Mouse (Mus musculus) neural tube, embryonic 14.5 days (tissue): ENCODE data around the gene Gm26938. TPM values are rescaled to one million over a fixed set of nuclear protein-coding genes. Genes with fewer than 3 reads are reported as not detected.

Source experiments
- ATAC-seq: fragments of 200-750 bp; cut with Nextera tagmentation; 2 replicates; pipeline ENCODE4 v1.8.0; 2017; ENCODE audit warnings: low read depth, mild to moderate bottlenecking, moderate TSS enrichment, moderate library complexity
- H3K27ac ChIP-seq: fragments of 300-500 bp; sonication (generic); 2 replicates; pipeline ENCODE4 v1.5.1; 2014; ENCODE audit warnings: low read depth, mild to moderate bottlenecking, control low read depth, low read length, moderate library complexity, mixed read lengths
- H3K27me3 ChIP-seq: fragments of 300-500 bp; sonication (generic); 2 replicates; pipeline ENCODE4 v1.6.1; 2014; ENCODE audit warnings: low read length; ENCODE audit not compliant: control insufficient read depth, insufficient read depth
- H3K36me3 ChIP-seq: fragments of 300-500 bp; sonication (generic); 2 replicates; pipeline ENCODE4 v1.6.1; 2014; ENCODE audit warnings: low read length, mixed read lengths; ENCODE audit not compliant: control insufficient read depth, insufficient read depth
- H3K4me1 ChIP-seq: fragments of 300-500 bp; sonication (generic); 2 replicates; pipeline ENCODE4 v1.6.1; 2014; ENCODE audit warnings: low read length; ENCODE audit not compliant: control insufficient read depth, insufficient read depth
- H3K4me2 ChIP-seq: fragments of 300-500 bp; sonication (generic); 2 replicates; pipeline ENCODE4 v1.6.1; 2014; ENCODE audit warnings: mild to moderate bottlenecking, low read depth, low read length, control low read depth
- H3K4me3 ChIP-seq: fragments of 300-500 bp; sonication (generic); 2 replicates; pipeline ENCODE4 v1.5.1; 2014; ENCODE audit warnings: low read depth, low read length, control low read depth, mixed read lengths
- H3K9ac ChIP-seq: fragments of 300-500 bp; sonication (generic); replicated peaks from 2 replicates; pipeline ENCODE4 v1.6.1; 2014; ENCODE audit warnings: low read depth, mild to moderate bottlenecking, control low read depth, low read length, mixed read lengths
- H3K9me3 ChIP-seq: fragments of 300-500 bp; sonication (generic); 2 replicates; pipeline ENCODE4 v1.6.1; 2016; ENCODE audit warnings: low read length; ENCODE audit not compliant: control insufficient read depth
- WGBS: fragments of 180-500 bp; shearing (Covaris S2); extraction: QIAGEN DNeasy Blood & Tissue Kit; methylation state at CpG from one replicate; pipeline ENCODE4 v1.1.7; 2014; 5-methylcytosine and 5-hydroxymethylcytosine counted together
- polyA plus RNA-seq: library from polyadenylated mRNA; unstranded; fragments of >200 nt; fragmentation: Nextera tagmentation; extraction: Ambion mirVana; gene quantifications from 2 replicates; pipeline ENCODE4 v1.2.1, GENCODE M21; 2014

Gene Gm26938
- polyA plus RNA-seq, 1 experiment from 2014 or later = not detected

DNA sequence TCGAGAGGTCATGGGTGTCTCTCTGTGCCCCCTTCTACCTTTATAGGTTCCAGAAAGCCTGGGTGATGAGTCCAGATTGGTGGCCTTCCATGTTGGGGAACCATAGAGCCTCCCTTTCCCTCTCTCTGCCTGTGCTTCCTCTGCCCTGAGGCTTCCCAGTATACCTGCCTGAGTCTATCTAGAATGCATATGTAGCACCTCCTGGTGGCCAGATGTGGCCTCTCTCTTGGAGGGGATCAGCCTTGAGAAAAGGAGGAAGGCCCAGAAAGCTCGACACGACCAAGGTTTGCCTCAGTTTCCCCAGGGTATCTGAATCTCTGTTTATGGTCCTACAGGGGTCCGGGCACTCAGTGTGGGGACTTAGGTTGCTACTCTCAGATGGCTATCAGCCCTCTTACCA is 7.4 kb downstream of the Gm26938 start:
- Histone ChIP-seq H3K9ac (no peak overlapping the region), H3K4me1 (no peaks in the 10 kb centered on the region), H3K27me3 (no peaks in the 10 kb centered on the region; the same call in 1 of the 2 replicates), H3K27ac (no peak overlapping the region), H3K9me3 (no peaks in the 10 kb centered on the region), H3K36me3 (peaks cover 15% of the 10 kb centered on the region), H3K4me3 (no peak overlapping the region), H3K4me2 (no peak overlapping the region)
- no peak for ATAC-seq
- WGBS = 56% methylated on average over 4 of the region's 4 CpGs

DNA sequence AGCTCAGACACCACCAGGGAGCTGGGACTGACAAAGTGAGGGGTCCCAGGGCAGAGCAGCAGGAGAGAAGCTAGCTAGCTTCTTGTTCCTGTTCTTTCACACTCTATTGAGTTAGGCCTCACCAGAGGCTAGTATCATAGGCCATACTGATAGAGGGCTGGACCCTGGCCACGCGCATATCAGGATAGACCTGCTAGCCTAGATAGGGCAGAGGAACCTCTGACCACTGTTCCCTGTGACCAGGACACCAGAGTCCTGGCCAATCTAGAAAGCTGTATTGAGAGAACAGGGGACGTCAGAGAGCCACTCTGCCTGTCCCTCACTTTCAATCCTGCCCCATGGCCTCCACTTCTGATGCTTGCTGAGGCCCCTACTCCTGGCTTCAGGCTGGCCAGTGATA is 8.2 kb downstream of the Gm26938 start:
- H3K36me3 ChIP-seq = peaks cover 11% of the 10 kb centered on the region
- H3K4me1 ChIP-seq = no peaks in the 10 kb centered on the region
- H3K4me3 ChIP-seq = no peak overlapping the region
- no peak overlapping the region for H3K27ac ChIP-seq
- no peak overlapping the region for H3K4me2 ChIP-seq
- H3K27me3 ChIP-seq = no peaks in the 10 kb centered on the region; the same call in 1 of the 2 replicates
- 92% methylated on average over 3 of the region's 3 CpGs for WGBS
- no peak for ATAC-seq
- no peaks in the 10 kb centered on the region for H3K9me3 ChIP-seq
- no peak overlapping the region for H3K9ac ChIP-seq

DNA sequence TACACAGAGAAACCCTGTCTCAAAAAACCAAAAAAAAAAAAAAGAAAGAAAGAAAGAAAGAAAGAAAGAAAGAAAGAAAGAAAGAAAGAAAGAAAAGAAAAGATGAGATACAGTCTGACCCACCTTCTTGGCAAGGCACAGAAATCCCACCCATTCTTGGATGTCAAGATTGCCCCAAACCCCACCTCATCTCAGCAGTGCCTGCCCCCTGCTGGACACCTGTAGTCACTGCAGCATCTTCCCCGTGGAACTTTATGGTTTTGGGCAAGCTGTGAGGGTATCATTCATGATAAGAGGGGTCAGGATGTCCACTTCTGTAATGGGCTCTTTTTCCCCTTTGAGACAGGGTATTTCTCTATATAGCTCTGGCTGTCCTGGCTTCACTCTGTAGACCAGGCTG is 8.9 kb downstream of the Gm26938 start:
- Histone ChIP-seq H3K4me2 (no peak overlapping the region), H3K36me3 (peaks cover 5% of the 10 kb centered on the region; the same call in 1 of the 2 replicates), H3K27me3 (no peaks in the 10 kb centered on the region; the same call in 1 of the 2 replicates), H3K9me3 (no peaks in the 10 kb centered on the region), H3K9ac (no peak overlapping the region), H3K4me3 (no peak overlapping the region), H3K4me1 (no peaks in the 10 kb centered on the region), H3K27ac (no peak overlapping the region)
- no peak for ATAC-seq
- 10% methylated on average over 1 of the region's 1 CpGs for WGBS

DNA sequence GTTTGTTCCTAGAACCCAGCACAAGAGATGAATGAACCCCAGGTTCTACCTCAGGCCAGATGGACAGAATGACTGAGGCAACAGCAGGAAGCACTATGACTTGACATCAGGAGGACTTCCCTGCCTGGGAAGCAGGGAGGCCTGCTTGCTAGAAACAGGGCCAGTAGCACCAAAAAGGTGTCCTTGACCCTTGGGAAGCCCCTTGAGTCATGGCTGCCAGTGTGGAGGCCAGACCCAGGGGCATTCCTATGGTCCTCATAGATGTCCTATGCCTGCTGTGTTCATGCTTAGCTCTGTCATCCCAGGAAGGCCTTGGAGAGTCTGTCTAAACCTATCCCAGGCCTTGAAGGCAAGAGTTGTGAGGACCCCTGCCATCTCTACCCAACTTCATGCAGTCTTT is 9.8 kb downstream of the Gm26938 start:
- Histone ChIP-seq H3K4me1 (no peaks in the 10 kb centered on the region), H3K36me3 (no peaks in the 10 kb centered on the region), H3K4me2 (no peak overlapping the region), H3K9ac (no peak overlapping the region), H3K27me3 (no peaks in the 10 kb centered on the region; the same call in 1 of the 2 replicates), H3K27ac (no peak overlapping the region), H3K4me3 (no peak overlapping the region), H3K9me3 (no peaks in the 10 kb centered on the region)
- ATAC-seq = no peak

DNA sequence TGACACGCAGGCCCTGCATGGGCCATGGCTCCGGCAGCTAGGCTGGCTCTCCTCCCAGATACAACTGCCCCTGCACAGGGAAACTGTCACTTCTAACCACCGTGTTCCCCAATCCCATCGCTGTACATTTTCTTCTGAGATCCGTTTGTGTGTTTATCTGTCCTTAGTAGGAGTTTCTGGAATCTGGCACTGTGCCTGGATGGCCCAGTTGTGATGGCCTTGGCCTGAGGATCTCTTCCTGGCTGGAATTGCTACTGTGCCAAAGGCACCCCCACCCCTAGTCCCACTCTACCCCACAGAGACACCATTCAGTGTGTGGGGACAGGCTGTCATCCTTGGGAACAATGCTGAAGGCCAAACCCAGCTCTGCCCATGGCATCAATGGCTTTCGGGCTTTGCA is 10.2 kb downstream of the Gm26938 start:
- Histone ChIP-seq H3K4me3 (no peak overlapping the region), H3K9ac (no peak overlapping the region), H3K36me3 (no peaks in the 10 kb centered on the region), H3K4me1 (no peaks in the 10 kb centered on the region), H3K4me2 (no peak overlapping the region), H3K9me3 (no peaks in the 10 kb centered on the region), H3K27me3 (no peaks in the 10 kb centered on the region; the same call in 1 of the 2 replicates), H3K27ac (no peak overlapping the region)
- WGBS = 78% methylated on average over 6 of the region's 6 CpGs
- no peak for ATAC-seq

DNA sequence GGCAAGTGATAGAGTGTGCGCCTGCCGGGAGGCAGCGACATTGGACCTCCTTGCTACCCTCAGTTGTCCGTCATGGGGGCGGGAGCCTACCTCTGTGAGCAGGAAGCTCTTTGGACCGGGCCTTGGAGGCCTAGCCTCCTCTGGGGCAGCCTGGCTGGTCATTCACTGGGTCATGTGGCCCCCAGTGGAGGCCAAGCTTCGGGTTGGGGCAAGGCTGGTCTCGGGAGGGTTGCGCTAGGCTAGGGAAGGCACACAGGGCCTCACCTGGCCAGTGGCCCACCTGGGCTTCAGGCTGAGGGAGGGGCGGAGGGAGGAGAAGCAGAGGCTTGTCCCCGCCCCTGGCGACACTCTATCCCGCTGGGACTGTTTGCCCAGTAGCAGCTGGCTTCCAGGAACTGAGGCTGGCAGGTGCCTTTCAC is 12.2 kb downstream of the Gm26938 start:
- Histone ChIP-seq H3K27ac (no peak overlapping the region), H3K9me3 (no peaks in the 10 kb centered on the region), H3K36me3 (no peaks in the 10 kb centered on the region), H3K27me3 (no peaks in the 10 kb centered on the region; the same call in 1 of the 2 replicates), H3K4me3 (no peak overlapping the region), H3K9ac (no peak overlapping the region), H3K4me2 (no peak overlapping the region), H3K4me1 (no peaks in the 10 kb centered on the region)
- 7% methylated on average over 13 of the region's 13 CpGs for WGBS
- ATAC-seq = no peak

DNA sequence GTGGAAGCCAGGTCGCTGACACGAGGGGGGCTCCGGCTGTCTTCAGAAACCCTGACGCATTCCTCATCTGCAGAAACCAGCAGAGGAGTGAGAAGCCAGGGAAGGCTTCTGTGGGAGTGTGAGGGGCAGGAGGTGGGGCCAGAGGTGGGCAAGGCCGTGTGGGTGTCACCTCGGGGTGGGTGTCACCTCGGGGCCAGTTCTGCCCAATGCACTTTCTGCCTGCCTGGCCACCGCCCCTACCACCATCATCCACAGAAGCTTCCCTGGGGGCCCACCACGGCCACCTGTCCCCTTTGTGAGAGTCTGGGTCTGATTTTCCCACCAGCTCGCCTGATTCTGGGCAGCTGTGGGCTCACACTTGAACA is 13.1 kb downstream of the Gm26938 start:
- no peaks in the 10 kb centered on the region for H3K36me3 ChIP-seq
- H3K27ac ChIP-seq = no peak overlapping the region
- H3K4me1 ChIP-seq = no peaks in the 10 kb centered on the region
- no peaks in the 10 kb centered on the region for H3K9me3 ChIP-seq
- H3K4me3 ChIP-seq = no peak overlapping the region
- ATAC-seq = no peak
- no peak overlapping the region for H3K4me2 ChIP-seq
- 58% methylated on average over 10 of the region's 10 CpGs for WGBS
- no peak overlapping the region for H3K9ac ChIP-seq
- no peaks in the 10 kb centered on the region; the same call in 1 of the 2 replicates for H3K27me3 ChIP-seq

DNA sequence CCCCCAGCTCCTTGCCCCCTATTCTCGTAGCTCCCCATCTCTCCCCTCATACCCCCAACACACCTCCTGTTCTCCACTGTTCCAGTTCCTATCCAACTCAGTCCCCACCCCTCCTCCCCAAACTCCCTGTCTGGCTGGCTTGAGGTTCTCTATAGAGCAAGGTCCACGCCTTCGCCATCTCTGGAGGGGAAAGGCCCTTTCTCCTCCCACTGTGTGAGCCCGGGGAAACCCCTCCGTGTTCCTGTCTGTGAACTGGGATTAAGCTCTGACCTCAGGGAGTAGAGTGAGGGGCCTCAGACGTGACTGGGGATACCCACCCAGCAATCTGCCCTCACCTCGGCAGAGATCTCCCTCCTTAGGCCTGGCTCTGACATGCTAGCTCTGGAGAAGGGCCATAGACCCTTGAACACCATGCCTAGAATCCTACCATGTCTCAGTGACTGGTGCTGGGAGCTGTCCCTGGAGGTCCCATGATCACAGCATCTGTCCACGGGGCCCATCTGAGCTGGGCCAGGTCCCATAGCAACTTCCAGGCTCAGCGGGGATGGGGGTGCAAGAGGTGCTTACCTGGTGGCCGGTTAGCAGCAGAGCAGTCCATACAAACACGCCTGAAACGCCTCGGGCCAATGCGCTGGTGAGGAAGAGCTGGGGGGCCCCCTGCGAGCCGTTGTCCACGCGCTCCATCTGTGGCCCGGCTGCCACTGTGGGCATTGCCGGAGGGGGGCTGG is 13.6 kb downstream of the Gm26938 start:
- Histone ChIP-seq H3K27me3 (no peaks in the 10 kb centered on the region; the same call in 1 of the 2 replicates), H3K9me3 (no peaks in the 10 kb centered on the region), H3K36me3 (no peaks in the 10 kb centered on the region), H3K9ac (no peak overlapping the region), H3K27ac (no peak overlapping the region), H3K4me3 (no peak overlapping the region), H3K4me2 (no peak overlapping the region), H3K4me1 (no peaks in the 10 kb centered on the region)
- WGBS = 73% methylated on average over 20 of the region's 20 CpGs
- no peak for ATAC-seq

DNA sequence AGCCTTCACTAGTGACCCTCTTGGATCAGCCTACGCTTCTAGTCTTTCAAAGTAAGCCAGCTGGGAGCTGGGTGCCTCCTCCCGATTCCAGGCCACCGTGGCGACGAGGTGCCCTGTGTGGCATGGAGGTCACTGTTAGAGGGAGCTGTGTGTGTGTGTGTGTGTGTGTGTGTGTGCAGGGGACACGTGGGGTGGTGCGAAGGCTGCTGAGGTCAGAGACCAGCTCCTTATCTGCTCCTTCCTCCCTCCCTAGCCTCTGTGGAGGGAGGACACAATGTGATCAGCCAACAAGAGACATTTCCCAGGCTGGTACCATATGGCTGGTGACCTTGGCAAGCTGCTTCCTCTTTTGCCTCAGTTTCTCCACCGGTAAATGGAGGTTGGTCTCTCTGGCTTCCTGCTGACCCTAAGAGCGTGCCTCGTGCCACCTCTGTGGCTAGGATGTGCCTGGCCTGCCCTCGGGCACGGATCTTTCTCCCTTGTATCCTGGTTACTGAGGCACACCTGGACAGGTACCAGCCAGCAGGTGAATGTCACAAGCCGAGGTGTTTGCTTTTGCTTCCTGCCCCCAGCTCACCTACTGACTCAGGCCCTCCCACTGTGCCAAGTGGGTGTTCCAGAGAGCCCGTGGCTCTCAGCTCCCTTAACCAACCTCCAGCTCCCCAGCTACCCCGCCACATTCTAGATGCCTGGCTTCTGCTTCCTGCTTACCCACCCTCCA is 14.4 kb downstream of the Gm26938 start:
- no peak overlapping the region for H3K9ac ChIP-seq
- no peaks in the 10 kb centered on the region; the same call in 1 of the 2 replicates for H3K27me3 ChIP-seq
- no peak overlapping the region for H3K4me2 ChIP-seq
- no peaks in the 10 kb centered on the region for H3K4me1 ChIP-seq
- no peak overlapping the region for H3K4me3 ChIP-seq
- no peaks in the 10 kb centered on the region for H3K36me3 ChIP-seq
- H3K27ac ChIP-seq = no peak overlapping the region
- no peak for ATAC-seq
- 82% methylated on average over 15 of the region's 15 CpGs for WGBS
- no peaks in the 10 kb centered on the region for H3K9me3 ChIP-seq
